Mouse (Mus musculus) C2C12 (cell line): ENCODE data around the gene Gbp3. TPM values are rescaled to one million over a fixed set of nuclear protein-coding genes. Genes with fewer than 3 reads are reported as not detected.

ENCODE experiments used
- H3K27me3 ChIP-seq: one replicate; pipeline ENCODE4 v1.6.1; 2011; ENCODE audit not compliant: control insufficient read depth, insufficient read depth, insufficient read length
- H3K36me3 ChIP-seq: one replicate; pipeline ENCODE4 v1.6.1; 2011; ENCODE audit not compliant: control insufficient read depth, insufficient read depth
- H3K4me3 ChIP-seq: one replicate; pipeline ENCODE4 v1.5.1; 2011; ENCODE audit warnings: mild to moderate bottlenecking, control low read depth; ENCODE audit not compliant: poor library complexity, insufficient read depth, severe bottlenecking
- H3K79me2 ChIP-seq: one replicate; pipeline ENCODE4 v1.6.1; 2011; ENCODE audit not compliant: control insufficient read depth, insufficient read depth
- H3K79me3 ChIP-seq: one replicate; pipeline ENCODE4 v1.6.1; 2011; ENCODE audit warnings: low read depth, control low read depth
- H3ac ChIP-seq: one replicate; pipeline ENCODE3; 2011; ENCODE audit warnings: low read depth; ENCODE audit not compliant: control insufficient read depth, insufficient read length
- CEBPB ChIP-seq: IDR thresholded peaks from one replicate; pipeline ENCODE4 v1.6.1; 2011; ENCODE audit warnings: low read depth, mild to moderate bottlenecking, control low read depth, moderate library complexity
- CTCF ChIP-seq: IDR thresholded peaks from one replicate; pipeline ENCODE4 v1.5.1; 2011; ENCODE audit not compliant: control insufficient read depth, insufficient read depth, insufficient read length
- FOSL1 ChIP-seq: IDR thresholded peaks from one replicate; pipeline ENCODE4 v1.8.0; 2011; ENCODE audit warnings: mild to moderate bottlenecking, low read length; ENCODE audit not compliant: poor library complexity, insufficient read depth, severe bottlenecking
- MAX ChIP-seq: IDR thresholded peaks from one replicate; pipeline ENCODE4 v1.6.1; 2011; ENCODE audit warnings: mild to moderate bottlenecking, control low read depth
- MYOD1 ChIP-seq: IDR thresholded peaks from one replicate; pipeline ENCODE4 v1.6.1; 2011; ENCODE audit warnings: low read depth; ENCODE audit not compliant: control insufficient read depth, insufficient read length
- MYOG ChIP-seq: IDR thresholded peaks from one replicate; pipeline ENCODE4 v1.6.1; 2011; ENCODE audit not compliant: control insufficient read depth, insufficient read length; ENCODE audit errors: extremely low read depth
- USF1 ChIP-seq: IDR thresholded peaks from one replicate; pipeline ENCODE4 v1.6.1; 2011; ENCODE audit warnings: low read depth, mild to moderate bottlenecking, control low read depth, moderate library complexity
- long read RNA-seq, 2 experiments: library from polyadenylated mRNA; unstranded; transcript quantifications; one replicate each; pipeline ENCODE4 v2.0.0; 2019 to 2020
- polyA plus RNA-seq: library from polyadenylated mRNA; unstranded; fragments of >200 nt; fragmentation: generic; extraction: Trizol; gene quantifications from one replicate; pipeline ENCODE4 v1.2.1, GENCODE M21; 2012; ENCODE audit warnings: missing spikeins

Gbp3 gene
- 0.11 TPM for polyA plus RNA-seq
- long read RNA-seq, experiment 1: 0 reads
- long read RNA-seq, experiment 2, partial matches to known transcripts: 0 of 2 reads
- long read RNA-seq, experiment 2, other reads (novel, unspliced or antisense): 0 of 2 reads

- Histone ChIP-seq H3K4me3 (peak within 1 kb of the TSS; percentile 31), H3K79me3 (no peaks in the 10 kb centered on the region), H3K79me2 (no peaks in the 10 kb centered on the region), H3ac (no peak within 1 kb of the TSS), H3K36me3 (no peaks in the 10 kb centered on the region), H3K27me3 (no peaks in the 10 kb centered on the region)
- TF ChIP-seq CTCF (no peak), FOSL1 (no peak), CEBPB (no peak), USF1 (no peak), MYOD1 (no peak), MAX (no peak), MYOG (no peak)
Observed at GRCm38 (mm10) chr3:142559632-142560228, at the start of gene Gbp3. Gbp3 (plus strand) TSS chr3:142560026.

- Histone ChIP-seq H3K79me2 (no peaks in the 10 kb centered on the region), H3K36me3 (no peaks in the 10 kb centered on the region), H3K79me3 (no peaks in the 10 kb centered on the region), H3K27me3 (no peaks in the 10 kb centered on the region), H3K4me3 (no peak overlapping the region), H3ac (no peak overlapping the region)
- TF ChIP-seq MYOG: no peak
- no peak for TF ChIP-seq CEBPB
- TF ChIP-seq MAX: no peak
- no peak for TF ChIP-seq FOSL1
- TF ChIP-seq MYOD1: no peak
- no peak for TF ChIP-seq CTCF
- no peak for TF ChIP-seq USF1
Observed at GRCm38 (mm10) chr3:142528116-142528515, 31.7 kb upstream of the Gbp3 start.

- no peaks in the 10 kb centered on the region for H3K79me2 ChIP-seq
- H3K4me3 ChIP-seq: peak overlapping the region; percentile 19
- H3K27me3 ChIP-seq: no peaks in the 10 kb centered on the region
- H3K36me3 ChIP-seq: no peaks in the 10 kb centered on the region
- no peaks in the 10 kb centered on the region for H3K79me3 ChIP-seq
- no peak overlapping the region for H3ac ChIP-seq
- TF ChIP-seq CEBPB: no peak
- no peak for TF ChIP-seq USF1
- no peak for TF ChIP-seq MYOD1
- no peak for TF ChIP-seq FOSL1
- no peak for TF ChIP-seq MYOG
- no peak for TF ChIP-seq MAX
- no peak for TF ChIP-seq CTCF
Observed at GRCm38 (mm10) chr3:142529597-142529996, 30.2 kb upstream of the Gbp3 start.

- no peak for TF ChIP-seq FOSL1
- TF ChIP-seq MAX: no peak
- no peak for TF ChIP-seq USF1
- no peak for TF ChIP-seq MYOD1
- no peak for TF ChIP-seq MYOG
- Histone ChIP-seq H3ac (peak within 1 kb of the TSS; percentile 38), H3K79me3 (no peaks in the 10 kb centered on the region), H3K4me3 (peak within 1 kb of the TSS; percentile 19), H3K27me3 (no peaks in the 10 kb centered on the region), H3K79me2 (no peaks in the 10 kb centered on the region), H3K36me3 (no peaks in the 10 kb centered on the region)
Observed at GRCm38 (mm10) chr3:142530087-142530953, 29.5 kb upstream of the Gbp3 start, which contains the start of gene Gbp7. Gbp7 (plus strand) TSS chr3:142530342.

- TF ChIP-seq MAX (no peak), FOSL1 (no peak), USF1 (no peak), MYOD1 (no peak)
- no peaks in the 10 kb centered on the region for H3K79me2 ChIP-seq
Observed at GRCm38 (mm10) chr3:142531595-142531994, 28.2 kb upstream of the Gbp3 start.

GRCm38 (mm10) chr3:142533185-142533584 lies 26.6 kb upstream of the Gbp3 start:
- no peak overlapping the region for H3ac ChIP-seq
- no peaks in the 10 kb centered on the region for H3K27me3 ChIP-seq
- TF ChIP-seq MYOG: no peak
- TF ChIP-seq MAX: no peak
- no peak for TF ChIP-seq CEBPB
- no peak for TF ChIP-seq CTCF
- TF ChIP-seq MYOD1: no peak
- no peak for TF ChIP-seq FOSL1
- no peak for TF ChIP-seq USF1

More at GRCm38 (mm10) chr3:142531595-142531994, 28.2 kb upstream of the Gbp3 start:
- H3K27me3 ChIP-seq: no peaks in the 10 kb centered on the region
- H3ac ChIP-seq: no peak overlapping the region
- no peaks in the 10 kb centered on the region for H3K36me3 ChIP-seq
- no peak overlapping the region for H3K4me3 ChIP-seq
- H3K79me3 ChIP-seq: no peaks in the 10 kb centered on the region

More at GRCm38 (mm10) chr3:142533185-142533584, 26.6 kb upstream of the Gbp3 start:
- Histone ChIP-seq H3K79me2 (no peaks in the 10 kb centered on the region), H3K79me3 (no peaks in the 10 kb centered on the region), H3K4me3 (no peak overlapping the region), H3K36me3 (no peaks in the 10 kb centered on the region)
